8 mouse cellular contexts compared by ENCODE assay signal in the genomic region with DNA sequence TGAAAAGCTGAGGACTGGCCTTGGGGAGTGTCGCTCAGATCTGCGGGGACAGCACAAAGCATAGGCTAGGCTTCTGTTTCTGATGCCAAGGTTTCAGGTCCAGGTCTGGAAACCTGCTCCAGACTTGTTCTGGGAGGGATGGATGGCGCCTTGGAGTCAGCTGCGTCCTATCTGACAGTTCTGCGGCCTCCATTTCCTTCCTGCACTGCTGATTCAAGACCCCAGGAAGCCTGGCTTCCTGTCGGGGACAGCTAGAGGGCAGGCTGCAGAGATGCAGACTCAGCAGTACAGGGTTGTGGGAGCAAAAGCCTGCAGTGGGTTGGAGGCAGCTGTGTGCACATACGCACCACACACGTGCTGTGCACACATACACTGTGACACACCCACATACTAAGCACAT. TPM values are rescaled to one million over a fixed set of nuclear protein-coding genes. Genes with fewer than 3 reads are reported as not detected.
DNase-seq lines count a peak whose midpoint lies in the region; ATAC-seq and TF ChIP-seq lines count a peak whose summit lies in the region.

No protein-coding gene starts in this region.

- no peaks in the 10 kb centered on the region for H3K79me2 ChIP-seq in CH12.LX (replicated peaks; ENCODE audit: control insufficient read depth, extremely low read depth, insufficient read depth, poor library complexity, severe bottlenecking)

- no peak for TF ChIP-seq RAD21 in CH12.LX (IDR thresholded peaks at IDR 0.05; ENCODE audit: low read depth, low read length)

- no peak overlapping the region for H3K9ac ChIP-seq in CH12.LX (ENCODE audit: insufficient read depth, low read depth)
- no peak overlapping the region for H3K9ac ChIP-seq in forebrain, postnatal 0 days
- H3K9ac ChIP-seq in midbrain, embryonic 13.5 days (replicated peaks): no peak overlapping the region

- H3K27me3 ChIP-seq in CH12.LX (replicated peaks): no peaks in the 10 kb centered on the region
- H3K27me3 ChIP-seq in forebrain, postnatal 0 days (ENCODE audit: insufficient read depth, low read length): no peaks in the 10 kb centered on the region
- no peaks in the 10 kb centered on the region for H3K27me3 ChIP-seq in midbrain, embryonic 13.5 days

- dilution Hi-C loops in CH12.LX (cut with MboI; ENCODE audit: extremely low pct_ligation_motif_present, extremely low pct_unique_long_range_greater_than_20kb, low sequenced_read_pairs): no loop called here

- H3K4me2 ChIP-seq in CH12.LX (ENCODE audit: insufficient read depth, low read depth, poor library complexity, severe bottlenecking): no peak overlapping the region
- H3K4me2 ChIP-seq in forebrain, postnatal 0 days (ENCODE audit: low read depth): no peak overlapping the region
- no peak overlapping the region for H3K4me2 ChIP-seq in midbrain, embryonic 13.5 days (replicated peaks)

- 47% methylated on average over 8 of the region's 8 CpGs for WGBS in forebrain, postnatal 0 days
- 47% methylated on average over 8 of the region's 8 CpGs for WGBS in midbrain, embryonic 13.5 days

- H3K36me3 ChIP-seq in CH12.LX (replicated peaks in 1 of 2; ENCODE audit: control insufficient read depth in 1 of 2, insufficient read depth in 1 of 2, low read length in 1 of 2): no peaks in the 10 kb centered on the region
- no peaks in the 10 kb centered on the region for H3K36me3 ChIP-seq in forebrain, postnatal 0 days (ENCODE audit: insufficient read depth)
- no peaks in the 10 kb centered on the region for H3K36me3 ChIP-seq in midbrain, embryonic 13.5 days

- in situ Hi-C loops in CH12.LX (cut with MboI; ENCODE audit: low pct_ligation_motif_present, low pct_unique_long_range_greater_than_20kb, low sequenced_read_pairs): no loop called here

- no peak overlapping the region for H3K4me3 ChIP-seq in CH12.LX (replicated peaks in 1 of 3; ENCODE audit: low read depth in 2 of 3, low read length in 2 of 3, poor library complexity in 1 of 3)
- H3K4me3 ChIP-seq in forebrain, postnatal 0 days (ENCODE audit: low read depth, low read length): no peak overlapping the region
- no peak overlapping the region for H3K4me3 ChIP-seq in midbrain, embryonic 13.5 days (replicated peaks)

- TF ChIP-seq CTCF in CH12.LX (conservative IDR thresholded peaks at IDR 0.05 in 1 of 2, IDR thresholded peaks at IDR 0.05 in 1 of 2; ENCODE audit: low read depth in 2 of 2, low read length in 2 of 2): no peak
- TF ChIP-seq CTCF in forebrain, postnatal 0 days (IDR thresholded peaks at IDR 0.05; ENCODE audit: low read depth): no peak

- no peak for TF ChIP-seq POLR2A in CH12.LX (IDR thresholded peaks at IDR 0.05; ENCODE audit: low read depth, low read length)

- no peak for TF ChIP-seq EP300 in CH12.LX (IDR thresholded peaks at IDR 0.05; ENCODE audit: low read length)

- DNase-seq in 416B (ENCODE audit: low read depth): peak; percentile 83
- DNase-seq in CH12.LX (ENCODE audit: extremely low read depth): no peak
- DNase-seq in heart, adult 9 months (ENCODE audit: low spot score in 2 of 2): peak; percentile 40 to 60
- peak; percentile 75 for DNase-seq in kidney, postnatal 14 days
- peak; percentile 62 for DNase-seq in naive thymus-derived CD4-positive, alpha-beta T cell, adult 2 months (ENCODE audit: low read depth)
- DNase-seq in forebrain, postnatal 0 days: no peak
- no peak for DNase-seq in urinary bladder, postnatal 4 days (ENCODE audit: low spot score in 2 of 2)

- H3K27ac ChIP-seq in CH12.LX (ENCODE audit: insufficient read depth, low read depth): no peak overlapping the region
- no peak overlapping the region for H3K27ac ChIP-seq in forebrain, postnatal 0 days (ENCODE audit: low read depth, low read length)
- no peak overlapping the region for H3K27ac ChIP-seq in midbrain, embryonic 13.5 days

- ATAC-seq in forebrain, postnatal 0 days: no peak
- no peak for ATAC-seq in midbrain, embryonic 13.5 days

- H3K9me3 ChIP-seq in CH12.LX (replicated peaks; ENCODE audit: low read length): no peaks in the 10 kb centered on the region
- no peaks in the 10 kb centered on the region for H3K9me3 ChIP-seq in forebrain, postnatal 0 days (ENCODE audit: low read length)
- no peaks in the 10 kb centered on the region for H3K9me3 ChIP-seq in midbrain, embryonic 13.5 days

- peaks cover 0 to 7% of the 10 kb centered on the region in 2 experiments; a peak in 1 of 4 replicates for H3K4me1 ChIP-seq in CH12.LX (ENCODE audit: control insufficient read depth in 1 of 2, insufficient read depth in 2 of 2)
- H3K4me1 ChIP-seq in forebrain, postnatal 0 days (ENCODE audit: insufficient read depth): no peaks in the 10 kb centered on the region
- peaks cover 4% of the 10 kb centered on the region; the same call in 1 of the 2 replicates for H3K4me1 ChIP-seq in midbrain, embryonic 13.5 days (replicated peaks)

TF ChIP-seq in CH12.LX, 34 proteins besides CTCF, POLR2A, EP300 and RAD21:
- TF ChIP-seq MAFK (IDR thresholded peaks at IDR 0.05; ENCODE audit: insufficient replicate concordance, low read length) (0 out of 2 replicates have a peak, but pooled peaks have one; percentile 7), POLR2AphosphoS2 (IDR thresholded peaks at IDR 0.05; ENCODE audit: low read depth, low read length) (no peak)

RNA-seq across cellular contexts. Expression of a gene that starts 18.4 kb away (rescaled TPM):
- total RNA-seq in CH12.LX (2012; rRNA removed): 22.2 and 23.1 TPM in 2 replicates
- total RNA-seq in CH12.LX (2014; rRNA removed): 8.8 and 11.5 TPM in 2 replicates
- 31.9 and 44.4 TPM in 2 replicates for polyA plus RNA-seq in CH12.LX (2012; ENCODE audit: insufficient read length, low read depth)
- 10.6 and 13.6 TPM in 2 replicates for total RNA-seq in forebrain, postnatal 0 days (2014; rRNA removed)
- 4.0 and 8.1 TPM in 2 replicates for polyA plus RNA-seq in forebrain, postnatal 0 days (2015; fragmentation: Nextera tagmentation; extraction: Ambion mirVana)
- polyA plus RNA-seq in midbrain, embryonic 13.5 days (2015; fragmentation: Nextera tagmentation; extraction: Ambion mirVana): 17.7 and 18.4 TPM in 2 replicates

RNA-seq across cellular contexts. Expression of a gene that starts 50.0 kb away (rescaled TPM):
- total RNA-seq in CH12.LX (2012; rRNA removed) (108 and 144 TPM in 2 replicates), CH12.LX (2014; rRNA removed) (151 and 172 TPM in 2 replicates)
- 257 and 288 TPM in 2 replicates for polyA plus RNA-seq in CH12.LX (2012; ENCODE audit: insufficient read length, low read depth)
- total RNA-seq in forebrain, postnatal 0 days (2014; rRNA removed): 54.5 and 59.1 TPM in 2 replicates
- 146 and 149 TPM in 2 replicates for polyA plus RNA-seq in forebrain, postnatal 0 days (2015; fragmentation: Nextera tagmentation; extraction: Ambion mirVana)
- polyA plus RNA-seq in midbrain, embryonic 13.5 days (2015; fragmentation: Nextera tagmentation; extraction: Ambion mirVana): 175 and 178 TPM in 2 replicates

RNA-seq across cellular contexts. Expression of a gene that starts 58.8 kb away (rescaled TPM):
- total RNA-seq in CH12.LX (2012; rRNA removed) (2.1 and 2.4 TPM in 2 replicates), CH12.LX (2014; rRNA removed) (3.6 and 5.3 TPM in 2 replicates)
- 3.6 and 5.4 TPM in 2 replicates for polyA plus RNA-seq in CH12.LX (2012; ENCODE audit: insufficient read length, low read depth)
- total RNA-seq in forebrain, postnatal 0 days (2014; rRNA removed): 40.2 and 49.1 TPM in 2 replicates
- polyA plus RNA-seq in forebrain, postnatal 0 days (2015; fragmentation: Nextera tagmentation; extraction: Ambion mirVana): 33.7 and 47.6 TPM in 2 replicates
- 35.0 and 36.7 TPM in 2 replicates for polyA plus RNA-seq in midbrain, embryonic 13.5 days (2015; fragmentation: Nextera tagmentation; extraction: Ambion mirVana)

Comparison
In these comparisons a context has a peak if more than half of its experiments do, and no peak if none do; other contexts are left out.
1. DNase-seq: peak in 416B (single experiment), heart, adult 9 months (2 of 2), kidney, postnatal 14 days (single experiment) and naive thymus-derived CD4-positive, alpha-beta T cell, adult 2 months (single experiment); none in CH12.LX (single experiment), forebrain, postnatal 0 days (single experiment) and urinary bladder, postnatal 4 days (0 of 2).